Mouse (Mus musculus): Measurements from ENCODE around the gene Igf1r. TPM values are rescaled to one million over a fixed set of nuclear protein-coding genes. Genes with fewer than 3 reads are reported as not detected.

Igf1r gene
- polyA plus RNA-seq, 1 experiment from 2014 or later, result 17.2 TPM

DNA sequence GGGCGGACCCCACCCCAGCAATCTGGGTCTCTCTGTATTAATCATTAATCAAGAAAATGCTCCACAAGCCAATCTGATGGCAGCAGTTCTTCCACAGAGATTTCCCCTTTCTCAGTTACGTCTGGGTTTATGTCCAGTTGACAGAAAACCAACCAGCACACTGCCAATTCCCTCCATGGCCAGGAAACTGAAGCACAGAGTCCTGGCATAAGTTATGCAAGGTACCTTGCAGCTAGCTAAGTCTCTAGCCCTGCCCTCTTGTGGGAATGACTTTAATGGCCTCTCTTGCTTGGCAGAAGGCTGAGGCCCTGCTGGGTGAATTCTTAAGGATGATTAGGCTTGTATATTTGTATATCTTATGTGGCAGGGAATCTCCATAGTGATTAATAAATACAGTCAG, 67.9 kb downstream of the Igf1r start:
- no peak overlapping the region for H3K4me3 ChIP-seq (ENCODE audit: low read depth, low read length)
- no peaks in the 10 kb centered on the region for H3K36me3 ChIP-seq (ENCODE audit: control insufficient read depth, insufficient read depth, low read length)
- ATAC-seq (ENCODE audit: insufficient read depth, low FRiP score, low TSS enrichment), result no peak
- H3K27ac ChIP-seq (ENCODE audit: low read depth, low read length), result no peak overlapping the region
- no peak overlapping the region for H3K4me2 ChIP-seq (ENCODE audit: low read depth)
- 76% methylated on average over 2 of the region's 2 CpGs for WGBS
- H3K27me3 ChIP-seq (ENCODE audit: control insufficient read depth, insufficient read depth, low read length), result no peaks in the 10 kb centered on the region
- no peaks in the 10 kb centered on the region for H3K9me3 ChIP-seq (ENCODE audit: control insufficient read depth, low read length)
- no peak overlapping the region for H3K9ac ChIP-seq (ENCODE audit: low read length)
- peaks cover 3% of the 10 kb centered on the region; the same call in 1 of the 2 replicates for H3K4me1 ChIP-seq (ENCODE audit: control insufficient read depth, insufficient read depth, low read length)
- DNase-seq (ENCODE audit: low spot score), result no peak

DNA sequence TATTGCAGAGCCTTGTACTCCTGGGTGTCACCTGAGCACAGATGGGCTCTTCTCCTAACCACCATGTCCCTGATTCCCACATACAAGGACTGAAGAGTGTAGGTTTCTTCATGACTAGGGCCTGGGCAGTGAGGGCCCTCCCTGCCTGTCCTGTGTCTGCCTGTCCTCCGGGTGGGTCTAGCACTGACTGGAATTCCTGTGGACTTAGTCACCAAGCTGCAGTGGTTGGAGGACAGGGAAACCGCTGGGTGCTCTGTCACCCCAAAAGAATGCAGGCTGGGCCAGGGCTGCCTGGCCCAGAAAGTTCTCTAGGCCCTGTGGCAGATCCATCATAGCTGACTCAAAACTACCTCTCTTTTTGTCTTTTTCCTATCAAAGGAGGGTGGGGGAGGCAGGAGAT, 69.1 kb downstream of the Igf1r start:
- DNase-seq (ENCODE audit: low spot score), result no peak
- H3K4me1 ChIP-seq (ENCODE audit: control insufficient read depth, insufficient read depth, low read length), result peaks cover 8% of the 10 kb centered on the region; the same call in 1 of the 2 replicates
- no peak overlapping the region for H3K9ac ChIP-seq (ENCODE audit: low read length)
- no peaks in the 10 kb centered on the region for H3K36me3 ChIP-seq (ENCODE audit: control insufficient read depth, insufficient read depth, low read length)
- no peak for ATAC-seq (ENCODE audit: insufficient read depth, low FRiP score, low TSS enrichment)
- WGBS, result 83% methylated on average over 2 of the region's 2 CpGs
- no peak overlapping the region for H3K4me3 ChIP-seq (ENCODE audit: low read depth, low read length)
- H3K9me3 ChIP-seq (ENCODE audit: control insufficient read depth, low read length), result no peaks in the 10 kb centered on the region
- H3K27me3 ChIP-seq (ENCODE audit: control insufficient read depth, insufficient read depth, low read length), result no peaks in the 10 kb centered on the region
- H3K27ac ChIP-seq (ENCODE audit: low read depth, low read length), result no peak overlapping the region
- no peak overlapping the region for H3K4me2 ChIP-seq (ENCODE audit: low read depth)

DNA sequence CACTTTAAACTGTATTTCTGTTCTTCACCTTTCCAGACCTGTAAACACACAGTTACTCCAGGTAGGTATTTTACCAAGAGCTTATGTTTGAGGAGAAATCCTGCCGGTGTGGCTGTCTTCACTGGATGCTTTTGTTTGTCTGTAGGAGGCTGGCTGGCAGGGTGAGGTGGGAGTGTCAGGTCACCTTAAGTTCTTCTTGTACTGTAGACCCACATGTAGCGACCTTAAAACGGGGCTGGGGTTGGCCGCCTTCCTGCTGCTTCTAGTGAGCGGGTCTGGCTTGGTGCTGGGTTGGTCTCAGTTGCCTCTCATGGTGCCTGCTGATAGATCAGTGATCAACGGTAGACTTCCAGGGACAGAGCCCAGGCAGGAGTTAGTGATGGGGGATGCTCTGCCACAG, 69.6 kb downstream of the Igf1r start:
- H3K9ac ChIP-seq (ENCODE audit: low read length), result no peak overlapping the region
- no peaks in the 10 kb centered on the region for H3K9me3 ChIP-seq (ENCODE audit: control insufficient read depth, low read length)
- no peak overlapping the region for H3K4me2 ChIP-seq (ENCODE audit: low read depth)
- H3K4me1 ChIP-seq (ENCODE audit: control insufficient read depth, insufficient read depth, low read length), result peaks cover 8% of the 10 kb centered on the region; the same call in 1 of the 2 replicates
- H3K36me3 ChIP-seq (ENCODE audit: control insufficient read depth, insufficient read depth, low read length), result no peaks in the 10 kb centered on the region
- no peak overlapping the region for H3K4me3 ChIP-seq (ENCODE audit: low read depth, low read length)
- ATAC-seq (ENCODE audit: insufficient read depth, low FRiP score, low TSS enrichment), result no peak
- no peaks in the 10 kb centered on the region for H3K27me3 ChIP-seq (ENCODE audit: control insufficient read depth, insufficient read depth, low read length)
- no peak for DNase-seq (ENCODE audit: low spot score)
- no peak overlapping the region for H3K27ac ChIP-seq (ENCODE audit: low read depth, low read length)
- 85% methylated on average over 6 of the region's 6 CpGs for WGBS

DNA sequence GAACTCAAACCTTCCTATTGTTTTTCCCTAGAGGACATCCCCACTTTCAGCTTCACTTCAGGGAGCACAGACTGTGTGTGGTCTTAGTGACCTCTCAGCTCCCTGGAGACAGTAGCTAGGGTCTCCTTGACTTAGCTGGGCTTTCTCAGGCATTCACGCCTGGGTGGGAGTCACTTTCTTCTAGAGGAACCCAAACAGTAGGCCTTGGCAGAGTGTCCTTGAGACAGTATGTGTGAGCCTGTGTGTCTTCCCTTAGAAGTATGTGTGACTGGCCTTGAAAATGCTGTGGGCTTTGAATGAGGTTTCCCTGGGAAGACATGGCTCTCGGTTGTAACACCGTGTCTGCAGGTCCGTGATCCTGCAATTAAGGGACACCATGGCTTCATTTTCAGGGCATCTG, 71.3 kb downstream of the Igf1r start:
- Histone ChIP-seq H3K27me3 (ENCODE audit: control insufficient read depth, insufficient read depth, low read length) (no peaks in the 10 kb centered on the region), H3K9ac (ENCODE audit: low read length) (no peak overlapping the region), H3K27ac (ENCODE audit: low read depth, low read length) (no peak overlapping the region), H3K36me3 (ENCODE audit: control insufficient read depth, insufficient read depth, low read length) (no peaks in the 10 kb centered on the region), H3K4me1 (ENCODE audit: control insufficient read depth, insufficient read depth, low read length) (peaks cover 8% of the 10 kb centered on the region; the same call in 1 of the 2 replicates), H3K4me2 (ENCODE audit: low read depth) (no peak overlapping the region), H3K4me3 (ENCODE audit: low read depth, low read length) (no peak overlapping the region), H3K9me3 (ENCODE audit: control insufficient read depth, low read length) (no peaks in the 10 kb centered on the region)
- no peak for ATAC-seq (ENCODE audit: insufficient read depth, low FRiP score, low TSS enrichment)
- WGBS, result 84% methylated on average over 4 of the region's 4 CpGs
- DNase-seq (ENCODE audit: low spot score), result no peak

DNA sequence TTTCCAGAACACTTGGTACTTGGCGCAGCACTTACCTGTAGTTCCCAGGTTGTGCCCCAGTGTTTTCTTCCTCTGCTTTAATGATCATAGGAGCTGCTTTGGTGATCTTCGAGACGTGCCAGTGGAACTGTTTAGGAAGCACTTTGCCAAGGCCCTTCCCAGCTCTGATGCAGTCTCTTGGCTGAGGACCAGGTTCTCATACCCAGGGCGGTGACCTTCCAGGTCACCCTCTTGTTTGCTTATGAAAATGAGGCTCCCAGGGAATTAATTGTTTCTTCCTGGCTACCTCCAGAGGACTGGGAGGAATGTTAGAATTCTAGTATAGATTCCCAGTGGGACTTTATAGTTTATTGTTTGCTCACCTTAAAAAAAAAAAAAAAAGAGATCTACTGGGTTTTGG, 72.0 kb downstream of the Igf1r start:
- 84% methylated on average over 4 of the region's 4 CpGs for WGBS
- peaks cover 8% of the 10 kb centered on the region; the same call in 1 of the 2 replicates for H3K4me1 ChIP-seq (ENCODE audit: control insufficient read depth, insufficient read depth, low read length)
- no peak overlapping the region for H3K27ac ChIP-seq (ENCODE audit: low read depth, low read length)
- H3K9ac ChIP-seq (ENCODE audit: low read length), result no peak overlapping the region
- H3K4me2 ChIP-seq (ENCODE audit: low read depth), result no peak overlapping the region
- no peak for ATAC-seq (ENCODE audit: insufficient read depth, low FRiP score, low TSS enrichment)
- no peaks in the 10 kb centered on the region for H3K9me3 ChIP-seq (ENCODE audit: control insufficient read depth, low read length)
- no peak for DNase-seq (ENCODE audit: low spot score)
- no peak overlapping the region for H3K4me3 ChIP-seq (ENCODE audit: low read depth, low read length)
- no peaks in the 10 kb centered on the region for H3K36me3 ChIP-seq (ENCODE audit: control insufficient read depth, insufficient read depth, low read length)
- H3K27me3 ChIP-seq (ENCODE audit: control insufficient read depth, insufficient read depth, low read length), result no peaks in the 10 kb centered on the region

DNA sequence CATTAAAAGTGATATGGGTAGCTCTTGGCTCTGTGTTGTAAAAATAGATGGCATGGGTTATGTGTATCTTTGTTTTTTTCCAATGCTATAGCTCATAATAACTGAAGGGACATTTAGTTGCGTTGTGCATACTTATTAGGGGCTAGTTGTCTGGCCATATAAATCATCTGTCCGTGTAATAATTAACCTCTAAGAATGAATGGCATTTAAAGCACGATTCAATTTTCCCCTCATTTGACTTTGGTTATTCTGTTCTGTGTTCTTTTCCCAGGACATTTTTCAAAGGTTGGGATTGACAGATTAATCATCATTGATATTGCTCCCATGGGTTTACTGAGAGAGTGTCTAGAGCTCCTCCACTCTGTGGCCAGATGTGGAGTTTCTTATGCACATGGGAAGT, 72.8 kb downstream of the Igf1r start:
- H3K4me3 ChIP-seq (ENCODE audit: low read depth, low read length), result no peak overlapping the region
- no peaks in the 10 kb centered on the region for H3K36me3 ChIP-seq (ENCODE audit: control insufficient read depth, insufficient read depth, low read length)
- H3K27ac ChIP-seq (ENCODE audit: low read depth, low read length), result no peak overlapping the region
- WGBS, result 44% methylated on average over 3 of the region's 3 CpGs
- H3K27me3 ChIP-seq (ENCODE audit: control insufficient read depth, insufficient read depth, low read length), result no peaks in the 10 kb centered on the region
- no peak overlapping the region for H3K9ac ChIP-seq (ENCODE audit: low read length)
- no peak for DNase-seq (ENCODE audit: low spot score)
- ATAC-seq (ENCODE audit: insufficient read depth, low FRiP score, low TSS enrichment), result no peak
- no peak overlapping the region for H3K4me2 ChIP-seq (ENCODE audit: low read depth)
- H3K4me1 ChIP-seq (ENCODE audit: control insufficient read depth, insufficient read depth, low read length), result peaks cover 8% of the 10 kb centered on the region; the same call in 1 of the 2 replicates
- H3K9me3 ChIP-seq (ENCODE audit: control insufficient read depth, low read length), result no peaks in the 10 kb centered on the region

DNA sequence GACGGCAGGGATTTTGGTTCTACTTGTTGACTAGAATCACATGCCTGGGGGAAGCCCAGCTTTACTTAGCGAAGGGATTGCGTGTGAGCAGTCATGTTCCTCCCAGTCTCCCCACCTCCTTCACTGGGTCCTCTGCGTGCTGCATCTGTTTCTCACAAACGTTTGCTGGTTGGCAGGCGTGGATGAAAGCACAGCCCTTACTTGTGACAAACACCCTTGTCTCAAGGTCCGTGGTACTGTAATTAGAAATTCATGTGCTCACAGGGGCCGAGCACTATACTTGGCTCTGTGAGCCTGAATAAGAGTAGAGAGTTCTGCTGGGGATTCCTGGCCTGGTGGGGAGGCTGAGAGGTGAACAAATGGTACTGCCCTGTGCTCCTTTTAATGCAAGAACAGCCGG, 73.4 kb downstream of the Igf1r start:
- no peaks in the 10 kb centered on the region for H3K36me3 ChIP-seq (ENCODE audit: control insufficient read depth, insufficient read depth, low read length)
- H3K4me2 ChIP-seq (ENCODE audit: low read depth), result no peak overlapping the region
- H3K4me3 ChIP-seq (ENCODE audit: low read depth, low read length), result no peak overlapping the region
- H3K27me3 ChIP-seq (ENCODE audit: control insufficient read depth, insufficient read depth, low read length), result no peaks in the 10 kb centered on the region
- peaks cover 11% of the 10 kb centered on the region; the same call in 1 of the 2 replicates for H3K4me1 ChIP-seq (ENCODE audit: control insufficient read depth, insufficient read depth, low read length)
- H3K27ac ChIP-seq (ENCODE audit: low read depth, low read length), result no peak overlapping the region
- WGBS, result 64% methylated on average over 9 of the region's 9 CpGs
- no peak for DNase-seq (ENCODE audit: low spot score)
- no peaks in the 10 kb centered on the region for H3K9me3 ChIP-seq (ENCODE audit: control insufficient read depth, low read length)
- no peak for ATAC-seq (ENCODE audit: insufficient read depth, low FRiP score, low TSS enrichment)
- H3K9ac ChIP-seq (ENCODE audit: low read length), result no peak overlapping the region

DNA sequence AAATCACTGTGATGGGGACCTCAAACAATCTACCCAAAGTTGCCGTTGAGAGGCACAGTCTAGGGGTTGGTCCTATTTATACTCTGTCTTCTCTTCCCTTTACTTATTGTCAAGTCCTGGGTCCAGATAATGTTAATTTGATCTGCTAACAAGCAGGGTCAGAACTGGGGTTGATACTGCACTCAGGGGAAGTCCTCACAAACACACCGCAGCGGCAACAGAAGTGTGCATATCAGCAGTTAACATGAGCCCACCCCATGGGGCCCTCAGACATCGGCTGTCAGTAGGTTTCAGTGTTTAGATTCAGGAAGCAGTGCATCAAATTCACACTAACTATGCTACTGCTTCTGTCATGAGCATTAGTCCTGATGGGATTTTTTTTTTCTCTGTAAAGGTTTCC, 75.5 kb downstream of the Igf1r start:
- Histone ChIP-seq H3K4me3 (ENCODE audit: low read depth, low read length) (no peak overlapping the region), H3K27me3 (ENCODE audit: control insufficient read depth, insufficient read depth, low read length) (no peaks in the 10 kb centered on the region), H3K9ac (ENCODE audit: low read length) (no peak overlapping the region), H3K9me3 (ENCODE audit: control insufficient read depth, low read length) (no peaks in the 10 kb centered on the region), H3K27ac (ENCODE audit: low read depth, low read length) (no peak overlapping the region), H3K4me2 (ENCODE audit: low read depth) (no peak overlapping the region), H3K36me3 (ENCODE audit: control insufficient read depth, insufficient read depth, low read length) (no peaks in the 10 kb centered on the region), H3K4me1 (ENCODE audit: control insufficient read depth, insufficient read depth, low read length) (peaks cover 11% of the 10 kb centered on the region; the same call in 1 of the 2 replicates)
- no peak for DNase-seq (ENCODE audit: low spot score)
- WGBS, result 71% methylated on average over 4 of the region's 4 CpGs
- ATAC-seq (ENCODE audit: insufficient read depth, low FRiP score, low TSS enrichment), result no peak

DNA sequence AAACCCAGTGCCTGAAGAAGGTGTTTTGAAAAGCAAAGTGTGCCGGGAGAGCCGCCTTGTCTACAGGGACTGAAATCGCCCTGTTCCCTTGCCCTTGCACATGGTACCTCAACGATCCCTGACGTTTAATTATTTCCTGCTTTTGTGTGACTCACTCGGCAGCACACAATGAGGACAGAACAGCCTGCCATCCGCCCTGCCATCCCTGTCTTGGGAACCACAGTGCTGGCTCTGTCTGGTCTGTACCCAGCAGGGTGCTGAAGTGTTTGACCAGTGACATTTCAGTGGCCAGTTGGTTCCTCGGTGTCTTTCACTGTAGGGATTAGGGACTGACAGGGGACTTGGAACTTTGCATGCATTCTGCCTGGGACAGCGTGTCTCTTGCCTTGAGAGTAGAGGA, 78.2 kb downstream of the Igf1r start:
- peaks cover 6% of the 10 kb centered on the region; the same call in 1 of the 2 replicates for H3K4me1 ChIP-seq (ENCODE audit: control insufficient read depth, insufficient read depth, low read length)
- ATAC-seq (ENCODE audit: insufficient read depth, low FRiP score, low TSS enrichment) (no peak), DNase-seq (ENCODE audit: low spot score) (no peak)
- H3K36me3 ChIP-seq (ENCODE audit: control insufficient read depth, insufficient read depth, low read length), result no peaks in the 10 kb centered on the region
- H3K27ac ChIP-seq (ENCODE audit: low read depth, low read length), result no peak overlapping the region
- H3K27me3 ChIP-seq (ENCODE audit: control insufficient read depth, insufficient read depth, low read length), result no peaks in the 10 kb centered on the region
- no peaks in the 10 kb centered on the region for H3K9me3 ChIP-seq (ENCODE audit: control insufficient read depth, low read length)
- no peak overlapping the region for H3K4me2 ChIP-seq (ENCODE audit: low read depth)
- no peak overlapping the region for H3K9ac ChIP-seq (ENCODE audit: low read length)
- no peak overlapping the region for H3K4me3 ChIP-seq (ENCODE audit: low read depth, low read length)
- 45% methylated on average over 9 of the region's 9 CpGs for WGBS
